Mouse (Mus musculus) neural tube, embryonic 14.5 days (tissue): ENCODE measurements around the gene Vmn2r35. TPM values are rescaled to one million over a fixed set of nuclear protein-coding genes. Genes with fewer than 3 reads are reported as not detected.
"Not testable (repeated sequence)": the region's sequence is repeated elsewhere in the genome, so short reads cannot be mapped to it uniquely, and the experiment has no call there.

Experiments used
- ATAC-seq: fragments of 200-750 bp; cut with Nextera tagmentation; 2 replicates; pipeline ENCODE4 v1.8.0; 2017; ENCODE audit warnings: low read depth, mild to moderate bottlenecking, moderate TSS enrichment, moderate library complexity
- H3K27ac ChIP-seq: fragments of 300-500 bp; sonication (generic); 2 replicates; pipeline ENCODE4 v1.5.1; 2014; ENCODE audit warnings: low read depth, mild to moderate bottlenecking, control low read depth, low read length, moderate library complexity, mixed read lengths
- H3K27me3 ChIP-seq: fragments of 300-500 bp; sonication (generic); 2 replicates; pipeline ENCODE4 v1.6.1; 2014; ENCODE audit warnings: low read length; ENCODE audit not compliant: control insufficient read depth, insufficient read depth
- H3K36me3 ChIP-seq: fragments of 300-500 bp; sonication (generic); 2 replicates; pipeline ENCODE4 v1.6.1; 2014; ENCODE audit warnings: low read length, mixed read lengths; ENCODE audit not compliant: control insufficient read depth, insufficient read depth
- H3K4me1 ChIP-seq: fragments of 300-500 bp; sonication (generic); 2 replicates; pipeline ENCODE4 v1.6.1; 2014; ENCODE audit warnings: low read length; ENCODE audit not compliant: control insufficient read depth, insufficient read depth
- H3K4me2 ChIP-seq: fragments of 300-500 bp; sonication (generic); 2 replicates; pipeline ENCODE4 v1.6.1; 2014; ENCODE audit warnings: mild to moderate bottlenecking, low read depth, low read length, control low read depth
- H3K4me3 ChIP-seq: fragments of 300-500 bp; sonication (generic); 2 replicates; pipeline ENCODE4 v1.5.1; 2014; ENCODE audit warnings: low read depth, low read length, control low read depth, mixed read lengths
- H3K9ac ChIP-seq: fragments of 300-500 bp; sonication (generic); replicated peaks from 2 replicates; pipeline ENCODE4 v1.6.1; 2014; ENCODE audit warnings: low read depth, mild to moderate bottlenecking, control low read depth, low read length, mixed read lengths
- H3K9me3 ChIP-seq: fragments of 300-500 bp; sonication (generic); 2 replicates; pipeline ENCODE4 v1.6.1; 2016; ENCODE audit warnings: low read length; ENCODE audit not compliant: control insufficient read depth
- WGBS: fragments of 180-500 bp; shearing (Covaris S2); extraction: QIAGEN DNeasy Blood & Tissue Kit; methylation state at CpG from one replicate; pipeline ENCODE4 v1.1.7; 2014; 5-methylcytosine and 5-hydroxymethylcytosine counted together
- polyA plus RNA-seq: library from polyadenylated mRNA; unstranded; fragments of >200 nt; fragmentation: Nextera tagmentation; extraction: Ambion mirVana; gene quantifications from 2 replicates; pipeline ENCODE4 v1.2.1, GENCODE M21; 2014

The Vmn2r35 gene
- not detected in 2 replicates for polyA plus RNA-seq

DNA sequence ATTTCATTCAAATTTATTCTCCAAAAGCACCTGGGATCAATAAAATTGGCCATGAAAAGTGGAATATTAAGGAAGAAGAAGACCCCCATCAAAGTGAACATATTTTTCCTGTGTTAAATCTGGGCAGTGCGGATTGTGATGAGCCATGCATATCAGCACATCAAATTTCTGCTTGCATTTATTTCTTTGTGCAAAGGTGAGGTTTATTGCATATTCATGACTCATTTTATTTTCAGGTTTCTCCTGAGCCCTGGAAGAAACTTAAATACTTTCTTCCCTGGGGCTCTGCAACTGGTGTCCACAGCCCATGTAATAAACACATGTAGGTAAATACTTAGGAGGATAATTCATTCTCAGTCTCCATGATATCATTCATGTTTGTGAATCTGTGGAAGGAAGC is at the start of gene Vmn2r35:
Vmn2r35 (minus strand) TSS at position 101 of the 400 bp plus-strand sequence.
- not testable (repeated sequence) for H3K9me3 ChIP-seq, H3K9ac ChIP-seq, H3K4me2 ChIP-seq, ATAC-seq, H3K4me3 ChIP-seq, H3K36me3 ChIP-seq, H3K27ac ChIP-seq, H3K27me3 ChIP-seq, H3K4me1 ChIP-seq
- no CpG with 5 or more reads among the region's 1 CpGs for WGBS

DNA sequence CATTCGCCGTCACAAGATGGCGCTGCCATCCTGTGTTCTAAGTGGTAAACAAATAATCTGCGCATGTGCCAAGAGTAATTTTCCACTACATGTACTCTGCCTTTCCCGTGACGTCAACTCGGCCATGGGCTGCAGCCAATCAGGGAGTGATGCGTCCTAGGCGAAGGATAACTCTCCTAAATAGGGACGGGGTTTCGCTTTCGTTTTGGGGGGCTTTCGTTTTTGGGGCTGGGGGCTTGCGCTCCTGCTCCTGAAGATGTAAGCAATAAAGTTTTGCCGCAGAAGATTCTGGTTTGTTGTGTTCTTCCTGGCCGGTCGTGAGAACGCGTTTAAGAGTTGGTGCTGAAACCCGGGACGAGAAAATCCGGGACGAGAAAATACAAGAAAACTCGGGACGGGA is 25.5 kb downstream of the Vmn2r35 start:
- H3K4me1 ChIP-seq, H3K4me2 ChIP-seq, H3K9ac ChIP-seq, H3K36me3 ChIP-seq, H3K27ac ChIP-seq, H3K4me3 ChIP-seq, H3K27me3 ChIP-seq, H3K9me3 ChIP-seq, ATAC-seq: not testable (repeated sequence)
- WGBS: no CpG with 5 or more reads among the region's 25 CpGs

Other genes with a start within 250 kb of the Vmn2r35 start
- gene Vmn2r34, start 130.4 kb downstream of the Vmn2r35 start, polyA plus RNA-seq: not detected in 2 replicates
- gene Vmn2r36, start 82.6 kb upstream of the Vmn2r35 start, polyA plus RNA-seq: not detected in 2 replicates